Mouse (Mus musculus): ENCODE data around the gene Ccdc137. TPM values are rescaled to one million over a fixed set of nuclear protein-coding genes. Genes with fewer than 3 reads are reported as not detected.
A peak's percentile ranks its signal among the peaks of the same experiment; 100 is the strongest.

Gene Ccdc137
- polyA plus RNA-seq, 1 experiment from 2014 or later = 25.4 TPM

GRCm38 (mm10) chr11:120483448-120483934 lies 25.6 kb downstream of the Ccdc137 start:
- Histone ChIP-seq H3K27ac (ENCODE audit: low read length) (no peak overlapping the region; the same call in 1 of the 2 replicates), H3K4me2 (ENCODE audit: low read depth, low read length) (peak overlapping the region; percentile 80)

GRCm38 (mm10) chr11:120484265-120484981 lies 26.5 kb downstream of the Ccdc137 start, which contains the start of gene Mrpl12:
TSS of gene Mrpl12 (plus strand) at chr11:120484613.
- peak within 1 kb of the TSS; percentile 89 for H3K27ac ChIP-seq (ENCODE audit: low read length)
- peak within 1 kb of the TSS; percentile 80 for H3K4me2 ChIP-seq (ENCODE audit: low read depth, low read length)
- H3K9me3 ChIP-seq (replicated peaks; ENCODE audit: control insufficient read depth, low read length) = no peaks in the 10 kb centered on the region
- H3K9ac ChIP-seq (ENCODE audit: low read length) = peak within 1 kb of the TSS; percentile 96
- peak; percentile 94 for ATAC-seq (replicated peaks; ENCODE audit: extremely low read depth, insufficient read depth, low FRiP score)
- WGBS = 1% methylated on average over 60 of the region's 60 CpGs
- peak within 1 kb of the TSS; percentile 97 for H3K4me3 ChIP-seq (ENCODE audit: low read length)
- peaks cover 15% of the 10 kb centered on the region for H3K4me1 ChIP-seq (ENCODE audit: control insufficient read depth, insufficient read depth, low read length)
- no peaks in the 10 kb centered on the region for H3K27me3 ChIP-seq (ENCODE audit: control insufficient read depth, insufficient read depth, low read length)
- peaks cover 50% of the 10 kb centered on the region for H3K36me3 ChIP-seq (ENCODE audit: control insufficient read depth, insufficient read depth)

More at GRCm38 (mm10) chr11:120483448-120483934, 25.6 kb downstream of the Ccdc137 start:
- Histone ChIP-seq H3K4me3 (ENCODE audit: low read length) (no peak overlapping the region; the same call in 1 of the 2 replicates), H3K9ac (ENCODE audit: low read length) (peak overlapping the region; percentile 96), H3K9me3 (replicated peaks; ENCODE audit: control insufficient read depth, low read length) (no peaks in the 10 kb centered on the region), H3K36me3 (ENCODE audit: control insufficient read depth, insufficient read depth) (peaks cover 54% of the 10 kb centered on the region), H3K4me1 (ENCODE audit: control insufficient read depth, insufficient read depth, low read length) (peaks cover 14% of the 10 kb centered on the region), H3K27me3 (ENCODE audit: control insufficient read depth, insufficient read depth, low read length) (no peaks in the 10 kb centered on the region)
- WGBS = 81% methylated on average over 7 of the region's 7 CpGs
- no peak for ATAC-seq (replicated peaks; ENCODE audit: extremely low read depth, insufficient read depth, low FRiP score)

GRCm38 (mm10) chr11:120485251-120485650 lies 27.3 kb downstream of the Ccdc137 start:
- peaks cover 18% of the 10 kb centered on the region for H3K4me1 ChIP-seq (ENCODE audit: control insufficient read depth, insufficient read depth, low read length)
- peak overlapping the region; percentile 75 for H3K4me2 ChIP-seq (ENCODE audit: low read depth, low read length)
- peak overlapping the region; percentile 96 for H3K9ac ChIP-seq (ENCODE audit: low read length)
- peak overlapping the region; percentile 89 for H3K27ac ChIP-seq (ENCODE audit: low read length)
- peaks cover 48% of the 10 kb centered on the region for H3K36me3 ChIP-seq (ENCODE audit: control insufficient read depth, insufficient read depth)
- no peak for ATAC-seq (replicated peaks; ENCODE audit: extremely low read depth, insufficient read depth, low FRiP score)
- 7% methylated on average over 10 of the region's 10 CpGs for WGBS
- no peaks in the 10 kb centered on the region for H3K9me3 ChIP-seq (replicated peaks; ENCODE audit: control insufficient read depth, low read length)
- peak overlapping the region; percentile 97 for H3K4me3 ChIP-seq (ENCODE audit: low read length)
- no peaks in the 10 kb centered on the region for H3K27me3 ChIP-seq (ENCODE audit: control insufficient read depth, insufficient read depth, low read length)

GRCm38 (mm10) chr11:120488516-120488915 lies 30.6 kb downstream of the Ccdc137 start:
- H3K4me3 ChIP-seq (ENCODE audit: low read length) = no peak overlapping the region
- ATAC-seq (replicated peaks; ENCODE audit: extremely low read depth, insufficient read depth, low FRiP score) = no peak
- no peaks in the 10 kb centered on the region for H3K27me3 ChIP-seq (ENCODE audit: control insufficient read depth, insufficient read depth, low read length)
- H3K9ac ChIP-seq (ENCODE audit: low read length) = no peak overlapping the region
- H3K9me3 ChIP-seq (replicated peaks; ENCODE audit: control insufficient read depth, low read length) = no peaks in the 10 kb centered on the region
- H3K36me3 ChIP-seq (ENCODE audit: control insufficient read depth, insufficient read depth) = peaks cover 30% of the 10 kb centered on the region
- 73% methylated on average over 4 of the region's 4 CpGs for WGBS
- H3K4me2 ChIP-seq (ENCODE audit: low read depth, low read length) = no peak overlapping the region
- H3K4me1 ChIP-seq (ENCODE audit: control insufficient read depth, insufficient read depth, low read length) = peaks cover 38% of the 10 kb centered on the region
- H3K27ac ChIP-seq (ENCODE audit: low read length) = no peak overlapping the region

- WGBS = 64% methylated on average over 4 of the region's 4 CpGs
- H3K27ac ChIP-seq (ENCODE audit: low read length) = peak overlapping the region; percentile 39; the same call in 1 of the 2 replicates
- no peak overlapping the region for H3K4me2 ChIP-seq (ENCODE audit: low read depth, low read length)
- ATAC-seq (replicated peaks; ENCODE audit: extremely low read depth, insufficient read depth, low FRiP score) = no peak; the same call in 1 of the 2 replicates
- no peaks in the 10 kb centered on the region for H3K9me3 ChIP-seq (replicated peaks; ENCODE audit: control insufficient read depth, low read length)
- no peak overlapping the region for H3K9ac ChIP-seq (ENCODE audit: low read length)
- H3K36me3 ChIP-seq (ENCODE audit: control insufficient read depth, insufficient read depth) = peaks cover 30% of the 10 kb centered on the region
- no peaks in the 10 kb centered on the region for H3K27me3 ChIP-seq (ENCODE audit: control insufficient read depth, insufficient read depth, low read length)
- H3K4me1 ChIP-seq (ENCODE audit: control insufficient read depth, insufficient read depth, low read length) = peaks cover 33% of the 10 kb centered on the region
- no peak overlapping the region for H3K4me3 ChIP-seq (ENCODE audit: low read length)
Measured at GRCm38 (mm10) chr11:120489054-120489761, 31.3 kb downstream of the Ccdc137 start.

GRCm38 (mm10) chr11:120490291-120491046 lies 32.6 kb downstream of the Ccdc137 start:
- WGBS = 19% methylated on average over 4 of the region's 4 CpGs
- H3K9me3 ChIP-seq (replicated peaks; ENCODE audit: control insufficient read depth, low read length) = no peaks in the 10 kb centered on the region
- H3K27ac ChIP-seq (ENCODE audit: low read length) = no peak overlapping the region
- peak overlapping the region; percentile 83; the same call in 1 of the 2 replicates for H3K9ac ChIP-seq (ENCODE audit: low read length)
- H3K27me3 ChIP-seq (ENCODE audit: control insufficient read depth, insufficient read depth, low read length) = no peaks in the 10 kb centered on the region
- no peak overlapping the region for H3K4me3 ChIP-seq (ENCODE audit: low read length)
- no peak overlapping the region; the same call in 1 of the 2 replicates for H3K4me2 ChIP-seq (ENCODE audit: low read depth, low read length)
- H3K4me1 ChIP-seq (ENCODE audit: control insufficient read depth, insufficient read depth, low read length) = peaks cover 30% of the 10 kb centered on the region
- peaks cover 36% of the 10 kb centered on the region for H3K36me3 ChIP-seq (ENCODE audit: control insufficient read depth, insufficient read depth)
- no peak for ATAC-seq (replicated peaks; ENCODE audit: extremely low read depth, insufficient read depth, low FRiP score)

- no peaks in the 10 kb centered on the region for H3K27me3 ChIP-seq (ENCODE audit: control insufficient read depth, insufficient read depth, low read length)
- peak within 1 kb of the TSS; percentile 82 for H3K27ac ChIP-seq (ENCODE audit: low read length)
- H3K4me2 ChIP-seq (ENCODE audit: low read depth, low read length) = peak within 1 kb of the TSS; percentile 89
- H3K4me1 ChIP-seq (ENCODE audit: control insufficient read depth, insufficient read depth, low read length) = peaks cover 24% of the 10 kb centered on the region
- H3K9ac ChIP-seq (ENCODE audit: low read length) = peak within 1 kb of the TSS; percentile 83
- ATAC-seq (replicated peaks; ENCODE audit: extremely low read depth, insufficient read depth, low FRiP score) = peak; percentile 84
- peak within 1 kb of the TSS; percentile 83 for H3K4me3 ChIP-seq (ENCODE audit: low read length)
- under 1% methylated on average over 35 of the region's 35 CpGs for WGBS
- no peaks in the 10 kb centered on the region for H3K9me3 ChIP-seq (replicated peaks; ENCODE audit: control insufficient read depth, low read length)
- peaks cover 34% of the 10 kb centered on the region for H3K36me3 ChIP-seq (ENCODE audit: control insufficient read depth, insufficient read depth)
Measured at GRCm38 (mm10) chr11:120491317-120492023, 33.6 kb downstream of the Ccdc137 start, which contains the start of gene Slc25a10. TSS of gene Slc25a10 (plus strand) at chr11:120491840.

Data from heart, embryonic 16.5 days (tissue).